Mouse (Mus musculus) thymus, postnatal 4 days (tissue): ENCODE data around the gene Gpcpd1.
"Not testable (repeated sequence)": the region's sequence is repeated elsewhere in the genome, so short reads cannot be mapped to it uniquely, and the experiment has no call there.

ENCODE experiments used
- DNase-seq: peaks from one replicate; pipeline ENCODE4 v3.0.0; 2021

Gene Gpcpd1

DNA sequence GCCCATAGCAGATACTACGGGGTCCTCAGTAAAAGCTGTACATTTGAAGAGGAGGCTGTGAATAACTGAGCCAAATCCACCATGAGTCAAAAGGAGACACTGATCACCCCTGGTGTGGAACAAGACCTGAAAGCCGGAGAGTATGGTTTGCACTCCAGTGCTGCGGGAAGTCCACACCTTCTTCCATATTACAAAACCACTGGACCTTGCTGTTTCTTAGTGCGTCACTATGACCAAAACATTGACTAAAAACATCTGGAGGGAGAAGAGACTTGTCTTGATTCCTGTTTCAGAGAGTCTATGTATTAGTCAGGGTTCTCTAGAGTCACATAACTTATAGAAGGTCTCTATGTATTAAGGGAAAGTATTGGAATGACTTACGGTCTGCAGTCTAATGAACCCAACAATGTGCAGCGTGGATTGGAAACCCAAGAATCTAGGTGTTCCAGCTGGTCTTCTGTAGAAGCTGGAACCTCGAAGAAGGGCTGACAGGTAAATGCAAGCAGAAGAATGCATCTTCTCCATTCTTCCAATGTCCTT lies at the start of gene Gpcpd1:
Gene Gpcpd1 (minus strand): TSS at position 490 of the 540 bp plus-strand sequence.
- no peak for DNase-seq

DNA sequence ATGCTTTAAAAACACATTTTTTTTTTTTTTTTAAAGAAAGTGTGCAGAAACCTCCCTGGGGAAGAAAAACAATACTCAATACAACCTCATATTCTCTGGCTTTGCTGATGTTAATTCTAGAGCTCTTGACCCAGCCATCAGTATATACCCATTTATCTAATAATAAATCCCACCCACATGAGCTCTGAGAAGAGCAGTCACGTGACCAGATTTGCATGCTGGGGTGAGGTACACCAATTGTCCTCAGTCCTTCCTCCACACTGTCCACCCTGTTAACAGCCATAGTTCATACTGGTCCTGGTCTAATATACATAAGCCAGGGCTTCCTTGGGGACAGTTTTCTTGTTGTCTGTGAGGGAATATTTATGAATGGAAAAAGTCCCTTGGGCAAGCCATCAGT lies 49.0 kb upstream of the Gpcpd1 start:
- DNase-seq = no peak

DNA sequence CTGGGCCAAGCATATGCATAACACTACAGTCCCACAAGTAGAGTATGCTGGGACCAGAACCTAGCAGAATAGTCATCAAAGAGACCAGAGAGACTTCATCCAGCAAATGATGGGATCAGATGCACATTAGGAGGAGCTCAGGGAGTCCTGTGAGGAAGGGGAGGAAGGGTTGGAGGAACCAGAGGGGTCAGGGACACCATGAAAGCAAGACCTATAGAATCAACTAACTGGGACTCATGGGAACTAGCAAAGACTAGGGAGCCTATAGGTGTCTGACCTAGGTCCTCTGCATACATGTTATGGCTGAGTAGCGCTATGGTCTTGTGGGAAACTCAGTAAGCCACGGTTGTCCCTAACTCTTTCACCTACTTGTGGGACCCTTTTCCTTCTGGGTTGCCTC lies 41.1 kb upstream of the Gpcpd1 start:
- no peak for DNase-seq

DNA sequence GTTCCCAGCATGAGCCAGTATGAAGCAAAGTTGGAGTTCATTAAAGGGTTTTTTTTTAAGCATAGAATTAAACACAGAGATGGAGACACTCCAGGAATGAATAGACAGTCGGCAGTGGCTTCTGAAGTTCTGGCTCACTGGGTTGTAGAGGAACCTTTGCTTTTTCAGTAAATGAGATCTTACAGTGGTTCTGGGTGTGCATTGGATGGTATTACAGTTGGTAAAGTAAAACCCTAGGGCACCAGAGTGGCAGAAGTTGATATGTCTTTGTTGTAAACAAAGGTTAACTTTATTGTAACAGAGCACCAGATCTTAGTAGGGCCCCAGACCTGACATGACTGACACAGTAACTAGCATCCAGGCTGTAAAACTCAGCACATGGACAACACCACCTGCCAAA lies 35.6 kb upstream of the Gpcpd1 start:
- DNase-seq = no peak

DNA sequence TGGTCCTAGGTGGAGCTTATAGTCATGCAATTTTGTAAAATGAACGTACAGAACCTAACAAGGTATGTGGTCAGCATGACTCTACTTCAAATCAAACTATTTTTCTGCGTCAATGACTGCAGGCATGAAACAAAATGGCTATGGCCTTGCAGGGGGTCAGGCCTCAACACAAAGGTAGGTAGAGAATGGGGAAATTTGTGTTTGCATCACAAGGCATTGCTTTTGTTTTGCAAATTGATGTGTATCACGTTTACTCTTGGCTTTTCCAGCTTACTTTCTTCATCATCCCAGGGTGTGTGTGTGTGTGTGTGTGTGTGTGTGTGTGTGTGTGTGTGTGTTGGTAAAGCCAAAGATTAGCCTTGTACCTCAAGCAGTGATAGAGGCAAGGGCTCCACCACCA lies 30.2 kb upstream of the Gpcpd1 start:
- DNase-seq = no peak

DNA sequence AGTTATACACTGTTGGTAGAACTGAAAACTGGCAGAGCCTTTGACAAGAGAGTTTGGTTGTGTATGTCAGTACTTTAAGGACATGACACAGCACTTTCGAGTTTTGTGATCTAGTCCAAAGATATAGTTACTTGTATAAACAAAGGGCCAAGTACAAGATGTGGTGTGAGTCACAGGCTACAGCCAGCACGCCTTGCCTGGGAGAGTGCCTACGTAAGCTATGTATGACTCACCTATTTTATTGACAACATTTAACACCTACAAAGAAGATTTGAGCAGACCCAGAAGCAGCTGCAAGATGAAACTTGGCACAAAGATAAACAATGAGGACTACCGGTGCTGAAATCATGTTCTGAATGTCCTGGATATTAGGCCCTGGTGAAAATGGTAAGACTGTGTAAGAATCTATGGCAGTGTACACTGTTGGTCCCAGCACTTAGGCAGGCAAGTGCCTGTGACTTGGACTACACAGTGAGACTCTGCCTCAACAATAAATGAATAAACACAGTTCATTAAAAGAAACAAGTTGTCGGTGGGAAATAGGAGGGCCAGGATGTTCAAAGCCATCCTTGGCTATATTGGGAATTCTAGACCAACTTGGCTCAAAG lies 26.2 kb upstream of the Gpcpd1 start:
- no peak for DNase-seq

DNA sequence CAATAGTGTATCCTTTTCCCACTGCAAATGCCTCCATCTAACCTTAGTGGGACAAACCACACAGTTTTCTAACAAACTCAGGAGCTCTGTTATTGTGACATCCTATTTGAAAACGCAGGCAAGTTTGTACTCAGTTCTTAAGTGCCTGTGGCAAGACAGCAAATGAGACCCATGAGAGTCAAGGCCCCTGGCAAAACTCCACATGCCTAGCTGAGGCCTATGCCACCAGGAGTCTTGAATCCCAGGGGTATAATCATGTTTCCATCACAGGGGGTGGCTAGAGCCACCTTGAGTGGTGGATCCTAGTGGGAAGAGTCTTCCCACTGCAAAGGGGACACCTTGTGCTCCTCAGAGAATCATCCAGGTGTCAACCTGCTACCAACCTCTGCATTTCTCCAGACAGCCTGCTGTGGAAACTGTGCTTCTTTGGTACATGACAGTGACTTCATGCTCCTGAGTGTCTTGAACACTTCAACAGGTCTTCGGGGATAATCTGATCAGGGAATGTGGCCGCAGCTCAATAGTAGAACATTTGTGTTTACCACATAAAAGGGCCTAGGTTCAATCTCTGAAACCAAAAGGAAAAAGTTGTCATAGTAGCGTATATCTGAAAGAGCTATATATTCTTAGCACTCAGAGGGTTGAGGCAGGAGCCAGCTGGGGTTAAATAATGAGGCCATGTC lies 24.2 kb upstream of the Gpcpd1 start:
- no peak for DNase-seq

DNA sequence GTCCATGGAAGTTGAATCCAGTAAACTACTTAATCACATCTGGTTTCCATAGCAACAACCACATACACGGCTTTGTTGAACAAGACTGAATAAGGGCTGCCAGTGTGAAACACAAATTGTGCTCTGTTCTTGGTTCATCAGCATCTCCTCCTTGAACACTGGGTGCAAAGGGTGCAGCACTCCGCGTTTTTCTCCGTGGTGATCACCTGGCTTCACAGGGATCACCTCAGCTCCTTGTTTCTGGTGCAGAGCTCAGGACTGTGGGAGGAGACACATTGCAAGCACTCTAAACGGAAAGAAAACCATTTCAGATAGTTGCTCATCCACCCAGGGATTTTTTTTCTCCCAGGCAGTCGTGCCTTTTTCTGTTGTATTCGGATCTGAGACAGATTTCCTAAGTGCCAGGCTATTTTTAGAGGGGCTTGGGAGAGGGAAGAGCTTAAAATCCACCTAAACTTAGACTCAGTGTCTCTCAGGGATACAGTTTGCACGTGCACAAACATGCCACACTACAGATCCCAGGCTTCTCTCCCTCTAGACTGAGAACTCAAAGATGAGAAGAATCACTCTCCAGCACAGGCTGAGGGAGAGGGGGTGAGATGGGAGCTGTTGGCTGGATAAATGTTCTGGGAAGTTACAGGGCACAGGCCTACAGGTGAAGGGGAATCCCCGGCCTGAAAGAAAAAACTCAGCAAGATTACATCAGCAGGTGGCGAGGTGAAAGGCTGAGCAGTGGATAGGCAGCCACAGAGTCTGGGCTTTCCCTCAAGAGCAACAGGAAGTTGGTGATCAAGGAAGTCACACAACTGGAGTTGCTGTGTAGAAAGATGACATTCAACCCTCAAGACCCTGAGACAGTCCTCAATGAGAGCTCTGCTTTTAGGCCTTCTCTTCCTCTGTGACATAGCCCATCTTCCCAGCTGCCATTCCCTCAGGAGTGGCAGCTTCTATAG lies 19.9 kb upstream of the Gpcpd1 start:
- peak; percentile 57 for DNase-seq

DNA sequence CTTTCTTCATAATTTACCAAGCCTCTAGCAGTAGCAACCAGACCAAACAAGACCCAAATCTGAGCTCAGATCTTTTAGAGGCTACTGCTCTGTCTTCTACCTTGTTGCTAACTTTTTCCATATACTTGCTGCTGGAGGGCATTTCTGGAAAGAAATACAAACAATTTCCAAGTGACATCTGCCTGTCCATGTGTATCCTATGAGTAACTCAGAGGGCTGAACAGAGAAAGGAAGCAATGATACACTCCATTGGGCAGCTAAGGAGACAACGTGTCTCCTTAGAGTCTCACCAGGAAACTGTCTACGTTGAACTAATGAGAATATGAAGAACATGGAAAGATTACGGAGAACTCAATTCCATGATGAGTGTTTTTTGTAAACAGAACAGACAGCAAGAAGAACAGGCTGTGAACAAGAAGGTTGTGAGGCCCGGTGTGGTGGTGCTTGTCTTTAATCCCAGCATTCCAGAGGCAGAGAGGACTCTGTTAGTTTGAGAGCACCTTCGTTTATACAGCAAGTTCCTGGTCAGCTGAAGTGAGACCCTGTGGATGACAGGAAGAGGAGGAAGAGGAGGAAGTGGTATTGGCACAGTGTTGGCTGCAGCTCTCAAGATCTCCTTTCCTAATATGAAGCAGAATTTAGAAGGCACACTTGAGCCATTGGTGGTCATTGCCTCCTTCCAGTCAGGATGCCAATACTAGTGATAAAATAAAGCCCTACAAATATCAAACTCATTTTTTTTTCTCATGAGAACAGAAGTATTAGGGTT lies 18.4 kb upstream of the Gpcpd1 start:
- DNase-seq = no peak

DNA sequence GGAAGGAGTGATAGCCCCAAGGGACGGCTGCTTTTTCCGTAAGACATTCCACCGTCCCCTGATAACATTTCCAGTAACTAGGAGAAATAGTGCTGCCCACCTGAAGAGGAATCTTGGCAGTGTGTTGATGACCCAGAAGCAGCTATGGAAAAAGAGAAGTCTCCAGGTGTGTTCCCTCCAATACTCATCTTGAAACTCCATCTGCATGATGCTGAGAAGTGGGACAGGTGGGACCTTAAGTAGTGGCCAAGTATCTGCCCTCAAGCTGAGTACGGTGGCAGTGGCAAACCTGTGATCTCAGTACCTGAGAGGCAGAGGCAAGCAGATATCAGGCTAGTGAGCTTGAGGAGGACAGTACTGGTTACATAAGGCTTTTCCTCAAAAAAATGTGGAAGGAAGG lies 17.4 kb upstream of the Gpcpd1 start:
- no peak for DNase-seq

DNA sequence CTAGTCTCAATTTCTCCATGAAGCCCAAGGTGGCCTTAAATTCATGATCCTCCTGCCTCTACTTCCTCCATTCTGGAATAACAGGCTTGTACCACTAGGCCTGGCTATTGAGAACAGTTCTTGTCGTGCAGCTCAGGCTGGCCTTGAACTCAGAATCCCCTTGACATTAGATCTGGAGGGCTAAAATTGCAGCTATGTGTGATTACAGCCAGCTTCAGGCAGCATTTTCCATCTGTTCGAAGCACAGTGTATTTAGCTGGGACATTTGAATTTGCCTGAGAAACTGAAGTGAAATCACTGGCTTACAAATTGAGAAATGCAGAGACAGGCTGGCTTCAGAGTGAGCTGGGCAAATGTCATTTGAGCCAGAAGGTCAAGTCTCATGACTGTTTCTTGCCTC lies 16.2 kb upstream of the Gpcpd1 start:
- DNase-seq = no peak

DNA sequence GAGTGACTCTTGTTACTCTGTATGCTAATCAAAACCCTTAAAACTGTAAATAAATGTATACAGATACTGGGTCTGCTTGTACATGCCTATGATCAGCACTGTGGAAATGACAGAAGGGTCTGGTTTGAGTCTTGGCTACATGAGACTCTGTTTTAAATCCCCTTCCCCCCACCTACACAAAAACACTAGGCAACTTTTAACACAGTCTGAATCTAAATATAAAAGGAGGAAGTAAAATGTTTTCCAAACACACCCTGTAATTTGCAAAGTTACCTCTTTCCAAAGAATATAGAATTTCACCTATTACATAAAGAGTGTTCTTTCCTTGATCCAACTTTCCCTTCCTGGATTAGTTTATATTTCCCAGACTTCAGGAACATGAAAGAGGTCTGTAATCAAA lies 14.2 kb upstream of the Gpcpd1 start:
- no peak for DNase-seq

DNA sequence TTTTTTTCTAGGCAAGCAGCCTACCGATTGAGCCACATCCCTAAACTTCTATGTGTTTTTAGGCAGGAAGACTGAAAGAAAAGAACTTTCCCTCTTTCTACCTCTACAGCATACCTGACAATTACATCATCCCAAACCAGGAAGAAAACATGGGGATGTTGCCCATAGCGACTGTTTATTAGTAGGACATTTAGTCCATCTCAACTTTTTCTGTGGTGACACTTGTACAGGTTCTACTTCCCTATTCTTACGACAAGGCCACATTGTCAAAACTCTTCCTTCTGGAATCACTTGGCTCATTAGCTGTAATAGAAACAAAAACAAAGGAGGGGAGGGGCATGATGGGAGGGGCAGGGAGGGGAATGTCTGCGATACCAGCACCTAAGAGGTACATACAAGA lies 12.6 kb upstream of the Gpcpd1 start:
- DNase-seq = no peak

DNA sequence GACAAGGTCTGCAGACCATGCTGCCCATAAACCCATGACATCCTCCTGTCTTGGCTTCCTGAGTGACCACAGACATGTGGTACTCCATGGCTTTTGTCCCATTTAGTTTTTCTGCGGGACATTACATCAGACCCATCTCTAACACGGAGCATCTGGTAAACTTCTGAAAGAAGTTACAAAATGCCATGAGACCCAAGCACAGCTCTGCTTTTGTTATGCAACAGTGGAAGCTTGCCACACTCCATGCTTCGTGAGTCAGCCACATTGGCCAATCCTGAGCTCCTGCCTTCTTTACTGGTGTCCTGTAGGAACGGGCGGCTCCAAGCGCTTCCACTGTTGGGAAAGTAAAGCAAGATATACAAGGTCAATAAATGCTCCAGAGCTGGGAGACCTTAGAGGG lies 11.6 kb upstream of the Gpcpd1 start:
- no peak for DNase-seq

DNA sequence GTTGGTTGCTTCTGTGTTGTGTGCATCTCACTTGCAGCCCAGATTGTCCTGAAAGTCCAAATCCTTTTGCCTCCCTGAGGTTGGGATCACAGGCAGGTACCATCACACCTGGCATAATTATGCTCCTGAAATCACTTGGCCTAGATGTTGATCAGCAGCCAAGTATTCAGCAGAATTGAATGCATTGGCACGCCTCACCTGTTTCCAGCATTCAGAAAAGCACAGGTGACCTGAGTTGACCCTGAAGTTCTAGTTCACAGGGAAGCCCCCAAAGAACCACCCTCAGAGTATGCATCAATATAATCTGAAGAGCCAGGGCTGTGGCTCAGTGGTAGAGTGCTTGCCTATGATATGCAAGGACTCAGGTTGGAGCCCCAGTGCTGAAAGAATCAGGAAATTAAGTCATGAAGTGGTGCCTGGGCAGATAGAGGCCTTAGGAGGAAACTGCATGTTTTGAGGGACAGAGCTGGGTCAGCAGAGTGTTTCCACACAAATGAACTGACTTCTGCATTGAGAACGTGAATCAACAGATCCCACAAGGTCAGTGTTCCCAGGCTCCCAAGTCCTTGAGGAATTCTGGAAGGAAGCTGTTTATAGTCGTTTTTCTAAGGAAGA lies 10.4 kb upstream of the Gpcpd1 start:
- peak; percentile 15 for DNase-seq

DNA sequence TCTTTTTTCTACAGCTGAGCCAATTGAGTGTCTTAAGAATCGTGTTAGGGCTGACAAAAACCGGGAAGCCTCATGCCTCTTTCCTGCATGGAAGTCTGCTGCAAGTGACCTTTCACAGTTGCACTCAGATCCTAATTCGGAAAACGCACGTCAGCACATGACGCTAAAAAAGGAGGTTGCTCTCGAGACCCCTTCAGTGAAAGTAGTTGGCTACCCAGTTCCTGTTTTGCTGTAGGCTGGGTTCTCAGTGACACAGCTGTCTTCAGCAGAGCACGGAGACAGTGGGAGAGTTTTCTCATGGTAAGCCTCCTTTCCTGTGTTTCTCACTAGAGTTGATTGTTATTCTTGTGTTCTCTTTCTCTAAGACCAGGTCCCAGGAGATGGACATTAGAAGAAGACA lies 9.7 kb upstream of the Gpcpd1 start:
- peak; percentile 53 for DNase-seq

DNA sequence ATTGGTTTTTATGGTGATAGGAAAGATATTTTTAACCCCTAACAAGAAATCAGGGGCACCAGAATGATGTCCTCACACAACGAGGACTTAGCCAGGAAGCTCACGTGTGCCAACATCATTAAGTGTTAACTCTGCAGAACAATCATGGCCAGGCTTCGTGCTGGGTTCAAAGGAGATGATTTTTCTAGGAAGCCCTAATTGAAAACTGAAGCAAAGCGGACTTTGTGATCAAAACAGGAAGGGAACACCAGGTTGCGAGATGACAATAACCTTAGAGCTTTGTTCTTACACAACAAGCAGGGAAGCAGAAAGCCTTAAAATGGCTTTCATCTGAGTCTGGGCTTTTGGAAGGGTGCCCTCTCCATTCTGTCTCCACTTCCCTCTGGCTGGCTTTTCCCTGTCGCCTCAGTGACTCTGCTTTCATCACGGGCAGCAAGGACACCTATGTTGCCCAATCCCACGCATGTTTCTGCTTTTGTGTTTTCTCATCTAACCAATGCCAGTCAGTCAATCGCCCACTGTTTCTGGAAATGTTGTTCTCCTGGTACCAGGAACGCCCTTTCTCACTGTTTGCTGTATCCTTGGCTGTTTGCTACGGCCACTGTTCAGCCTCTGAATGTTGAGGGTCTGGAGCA lies 8.2 kb upstream of the Gpcpd1 start:
- DNase-seq = no peak

DNA sequence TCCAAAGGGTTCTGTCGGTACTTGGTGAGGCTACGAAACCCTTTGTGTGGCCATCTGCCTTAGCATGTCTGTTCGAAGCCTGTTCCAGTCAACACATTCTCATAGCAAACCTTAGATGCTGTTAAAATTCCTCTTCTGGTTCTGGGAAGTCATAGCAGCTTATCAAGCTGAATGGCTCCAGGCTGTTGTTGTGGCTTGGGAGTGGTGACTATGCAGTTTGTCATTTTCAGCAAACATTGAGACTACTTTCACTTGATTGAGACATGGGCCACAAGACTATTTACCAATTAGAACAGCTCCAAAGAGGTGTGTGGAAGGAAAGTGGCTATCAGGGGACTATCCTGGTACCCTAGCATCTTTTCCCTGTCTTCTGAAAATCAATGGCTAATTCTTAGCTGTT lies 4.6 kb upstream of the Gpcpd1 start:
- DNase-seq = no peak

DNA sequence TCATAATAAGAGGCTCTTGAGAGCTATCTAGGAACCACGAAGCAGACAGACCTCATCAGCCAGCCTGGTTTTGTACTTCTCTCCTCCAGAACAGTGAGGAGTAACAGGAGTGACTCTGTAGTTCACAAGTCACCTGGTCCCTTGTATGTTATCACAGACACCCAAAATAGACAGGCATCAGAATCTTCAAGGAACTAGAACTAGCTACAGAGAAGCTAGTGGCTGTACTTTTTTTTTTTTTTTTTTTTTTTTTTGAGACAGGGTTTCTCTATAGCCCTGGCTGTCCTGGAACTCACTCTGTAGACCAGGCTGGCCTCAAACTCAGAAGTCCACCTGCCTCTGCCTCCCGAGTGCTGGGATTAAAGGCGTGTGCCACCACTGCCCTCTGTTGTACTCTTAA lies 4.0 kb upstream of the Gpcpd1 start:
- not testable (repeated sequence) for DNase-seq

DNA sequence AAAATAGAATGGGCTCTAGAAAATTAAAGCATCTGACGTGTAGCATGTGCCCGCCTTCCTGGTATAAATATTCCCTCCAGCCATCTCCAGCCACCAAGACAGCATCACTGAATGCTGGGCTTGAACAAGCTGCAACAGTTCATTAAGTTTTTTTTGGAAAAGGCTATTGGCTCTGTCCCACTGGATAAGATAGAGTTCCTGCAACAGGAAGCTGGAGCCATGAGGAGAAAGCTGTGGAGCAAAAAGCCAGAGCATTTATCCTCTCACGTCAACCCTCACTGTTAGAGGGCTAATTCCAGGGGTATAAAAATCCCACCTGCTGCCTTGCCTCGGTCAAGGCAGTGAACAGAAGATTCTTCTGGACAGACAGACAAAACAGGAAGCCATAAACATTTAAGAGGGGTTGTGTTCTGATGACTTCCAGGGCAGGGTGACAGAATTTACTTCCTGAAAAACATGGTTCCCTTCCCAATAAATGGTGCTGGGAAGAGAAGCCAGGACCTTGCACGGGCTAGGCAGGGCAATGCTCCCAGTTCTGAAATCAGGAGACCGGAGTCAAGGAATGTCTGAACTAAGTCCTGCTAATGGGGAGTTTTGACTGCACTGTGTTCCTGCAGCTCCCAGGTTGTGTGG lies 2.5 kb upstream of the Gpcpd1 start:
- DNase-seq = no peak

DNA sequence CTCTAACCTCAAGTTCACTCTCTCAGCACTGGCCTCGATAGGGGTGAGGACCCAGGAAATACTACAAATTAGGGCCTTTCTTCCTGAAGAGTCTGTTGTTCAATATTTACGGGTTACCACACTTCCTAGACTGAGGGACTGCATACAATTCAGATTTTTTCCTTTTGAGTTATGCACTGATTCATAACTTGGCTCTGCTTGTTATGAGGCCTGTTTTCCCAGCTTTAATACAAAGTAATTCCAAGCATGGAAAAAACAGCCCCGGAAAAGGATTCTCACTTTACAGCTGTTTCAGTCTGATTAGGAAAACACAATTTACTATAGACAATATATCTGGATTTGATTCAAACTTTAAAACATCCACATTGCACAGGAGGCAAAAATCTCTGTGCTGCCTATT lies 1.5 kb downstream of the Gpcpd1 start:
- DNase-seq = no peak
